Mouse (Mus musculus): Measurements from ENCODE around the gene Lyz2.
"Not testable (repeated sequence)": the region's sequence is repeated elsewhere in the genome, so short reads cannot be mapped to it uniquely, and the experiment has no call there.

The Lyz2 gene

DNA sequence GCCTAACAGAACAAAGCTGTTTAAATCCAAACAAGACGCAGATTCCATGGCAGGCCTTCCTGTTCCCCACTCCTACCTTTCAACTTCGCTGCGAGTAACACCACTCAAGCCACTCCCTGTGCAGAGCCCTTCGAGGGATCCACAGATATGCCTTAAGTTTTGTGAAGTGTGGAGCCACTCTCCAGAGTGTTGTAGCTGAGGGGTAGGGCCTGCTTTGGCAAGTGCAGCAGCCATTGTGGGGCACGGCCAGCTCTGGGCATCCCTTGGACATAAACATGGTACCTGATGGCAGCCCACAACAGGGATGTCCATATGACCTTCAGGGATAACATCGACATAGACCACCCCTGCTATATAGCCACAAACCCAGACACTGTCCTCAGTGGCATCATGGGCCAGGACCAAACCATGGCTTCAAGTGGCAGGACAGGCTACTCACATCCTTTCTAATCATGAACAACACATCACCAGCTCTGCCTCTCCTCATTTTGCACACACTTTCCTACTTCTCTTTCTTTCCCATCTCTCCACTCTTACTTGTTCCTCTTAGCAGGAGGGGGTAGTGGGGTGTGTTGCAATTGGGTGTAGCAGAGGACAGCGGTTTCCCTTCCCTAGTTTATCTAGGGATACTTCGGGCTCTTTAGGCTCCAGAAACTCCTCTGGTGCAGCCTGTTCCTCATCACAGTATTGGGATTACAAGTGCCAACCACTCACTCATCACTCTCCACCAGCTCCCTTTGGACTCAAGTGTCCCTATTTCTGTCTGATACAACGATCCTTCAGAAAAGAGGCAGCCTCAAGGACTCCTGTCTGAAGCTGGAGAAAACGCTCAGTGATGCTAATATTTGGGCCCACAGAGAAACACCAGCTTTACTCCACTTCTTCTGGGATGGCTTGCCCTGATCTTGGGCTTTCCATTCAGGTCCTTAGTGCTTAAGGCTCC lies 2.7 kb upstream of the Lyz2 start:
- DNase-seq (ENCODE audit: low spot score in 2 of 2) = no peak

DNA sequence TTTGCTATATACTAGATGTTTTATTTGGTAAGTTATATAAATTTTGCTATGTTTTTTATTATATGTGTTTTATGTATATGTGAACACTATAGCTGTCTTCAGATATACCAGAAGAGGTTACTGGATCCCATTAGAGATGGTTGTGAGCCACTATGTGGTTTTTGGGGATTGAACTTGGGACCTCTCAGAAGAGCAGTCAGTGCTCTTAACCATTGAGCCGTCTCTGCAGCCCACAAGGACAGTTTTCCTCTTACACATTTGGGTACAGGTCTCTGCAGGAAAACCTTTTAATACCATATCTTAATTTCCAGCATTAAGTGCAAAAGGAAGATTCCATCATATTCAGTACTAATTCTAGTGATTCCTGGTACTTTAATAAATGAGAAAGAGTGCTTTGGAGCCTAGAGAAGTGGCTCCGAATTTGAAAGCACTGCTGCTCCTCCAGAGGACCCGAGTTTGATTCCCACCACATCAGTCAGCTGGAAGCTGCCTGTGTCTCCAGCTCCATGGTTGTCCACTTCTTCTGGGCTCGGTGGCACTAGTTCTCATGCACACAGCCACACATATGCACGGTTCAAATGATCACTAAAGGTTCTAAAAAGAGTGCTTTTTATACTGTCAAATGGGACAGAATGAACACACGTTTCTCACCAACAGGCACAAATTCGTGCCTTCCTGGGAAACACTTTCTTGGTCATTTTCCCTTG lies 1.9 kb upstream of the Lyz2 start:
- DNase-seq (ENCODE audit: low spot score in 2 of 2) = no peak

DNA sequence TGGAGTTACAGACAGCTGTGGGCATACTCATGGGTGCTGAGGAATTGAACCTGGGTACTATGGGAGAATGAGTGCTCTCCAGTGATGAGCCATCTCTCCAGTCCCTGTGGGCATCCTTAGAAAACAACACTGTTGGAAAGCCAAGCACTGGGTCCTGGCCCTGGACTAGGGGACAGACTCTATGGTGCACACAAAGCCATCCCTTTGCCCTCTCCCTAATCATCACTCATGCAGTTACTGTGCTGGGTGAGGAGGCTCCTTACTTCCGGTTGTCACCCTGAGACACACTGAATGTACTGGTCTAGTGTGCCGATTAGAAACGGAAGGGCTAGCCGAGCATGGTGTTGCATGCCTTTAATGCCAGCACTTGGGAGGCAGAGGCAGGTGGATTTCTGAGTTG lies 1.1 kb upstream of the Lyz2 start:
- not testable (repeated sequence) for DNase-seq (ENCODE audit: low spot score in 2 of 2)

DNA sequence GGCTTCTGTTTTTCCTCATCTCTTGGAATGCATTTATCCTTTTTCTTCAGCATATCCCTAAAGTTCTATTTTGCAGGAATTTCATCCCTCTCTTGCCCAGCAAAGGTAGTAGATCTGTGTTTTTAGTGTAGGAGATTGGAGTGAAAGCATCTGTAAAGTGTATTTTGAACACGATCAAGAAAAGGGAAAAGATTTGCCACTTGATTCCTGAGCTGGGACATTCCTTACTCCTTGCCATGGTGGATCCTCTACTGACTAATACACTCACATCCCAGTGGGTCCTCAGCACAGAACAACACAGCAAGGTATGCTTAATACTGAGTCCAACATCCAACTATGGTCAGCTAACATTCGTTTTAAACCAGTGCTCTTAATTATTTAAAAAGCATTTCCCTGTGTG lies 430 bp upstream of the Lyz2 start:
- no peak for DNase-seq (ENCODE audit: low spot score in 2 of 2)

GRCm38 (mm10) chr10:117281381-117281920 lies 670 bp downstream of the Lyz2 start:
- no peak for DNase-seq (ENCODE audit: low spot score in 2 of 2)

- DNase-seq (ENCODE audit: low spot score in 2 of 2) = no peak
Measured at GRCm38 (mm10) chr10:117280000-117280399, 2.1 kb downstream of the Lyz2 start.

- DNase-seq (ENCODE audit: low spot score in 2 of 2) = not testable (repeated sequence)
Measured at GRCm38 (mm10) chr10:117278510-117278909, 3.6 kb downstream of the Lyz2 start.

- not testable (repeated sequence) for DNase-seq (ENCODE audit: low spot score in 2 of 2)
Measured at GRCm38 (mm10) chr10:117277779-117278178, 4.3 kb downstream of the Lyz2 start.

GRCm38 (mm10) chr10:117275681-117276369 lies 6.3 kb downstream of the Lyz2 start:
- DNase-seq (ENCODE audit: low spot score in 2 of 2) = no peak

- DNase-seq (ENCODE audit: low spot score in 2 of 2) = not testable (repeated sequence)
Measured at GRCm38 (mm10) chr10:117274645-117275044, 7.5 kb downstream of the Lyz2 start.

DNA sequence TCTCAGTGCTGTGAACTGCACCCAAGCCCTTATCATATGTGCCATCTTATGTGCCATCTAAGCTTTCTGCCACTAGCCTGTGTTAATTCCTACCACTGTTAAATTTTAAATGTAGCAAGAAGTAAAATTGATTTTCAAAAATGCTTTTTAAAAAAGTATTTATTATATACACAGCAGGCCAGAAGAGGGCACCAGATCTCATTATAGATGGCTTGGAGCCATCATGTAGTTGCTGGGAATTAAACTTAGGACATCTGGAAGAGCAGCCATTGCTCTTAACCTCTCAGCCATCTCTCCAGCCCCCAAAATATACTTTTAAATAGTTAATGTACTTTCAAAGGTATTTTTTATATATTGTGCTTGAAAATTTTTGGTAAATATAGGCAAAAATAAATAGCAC lies 10.1 kb downstream of the Lyz2 start:
- no peak for DNase-seq (ENCODE audit: low spot score in 2 of 2)

GRCm38 (mm10) chr10:117259870-117260269 lies 22.3 kb downstream of the Lyz2 start:
- DNase-seq (ENCODE audit: low spot score in 2 of 2) = no peak

- no peak for DNase-seq (ENCODE audit: low spot score in 2 of 2)
Measured at GRCm38 (mm10) chr10:117238603-117239002, 43.5 kb downstream of the Lyz2 start, which contains the start of gene 9530003J23Rik. TSS of gene 9530003J23Rik (minus strand) at chr10:117238703.

DNA sequence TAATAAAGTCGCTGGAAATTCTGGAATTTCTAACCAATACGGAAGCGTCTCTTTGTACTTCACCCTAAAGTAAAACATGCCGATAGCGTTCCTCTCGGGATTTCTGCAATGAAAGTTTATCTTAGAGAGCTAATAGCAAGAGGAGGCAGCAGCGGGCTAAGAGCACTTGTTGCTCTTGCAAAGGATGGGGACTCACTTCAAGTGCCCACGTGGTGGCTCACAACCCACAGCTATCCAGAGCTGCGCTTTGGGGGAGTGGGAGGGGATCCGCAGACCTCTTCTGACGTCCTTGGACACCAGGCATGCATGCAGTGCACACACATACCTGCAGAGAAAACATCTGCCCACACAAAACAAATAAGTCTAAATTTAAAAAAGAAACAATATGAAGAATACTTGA lies 46.3 kb downstream of the Lyz2 start:
- DNase-seq (ENCODE audit: low spot score in 2 of 2) = no peak

- DNase-seq (ENCODE audit: low spot score in 2 of 2) = no peak
Measured at GRCm38 (mm10) chr10:117234825-117235224, 47.3 kb downstream of the Lyz2 start.

DNA sequence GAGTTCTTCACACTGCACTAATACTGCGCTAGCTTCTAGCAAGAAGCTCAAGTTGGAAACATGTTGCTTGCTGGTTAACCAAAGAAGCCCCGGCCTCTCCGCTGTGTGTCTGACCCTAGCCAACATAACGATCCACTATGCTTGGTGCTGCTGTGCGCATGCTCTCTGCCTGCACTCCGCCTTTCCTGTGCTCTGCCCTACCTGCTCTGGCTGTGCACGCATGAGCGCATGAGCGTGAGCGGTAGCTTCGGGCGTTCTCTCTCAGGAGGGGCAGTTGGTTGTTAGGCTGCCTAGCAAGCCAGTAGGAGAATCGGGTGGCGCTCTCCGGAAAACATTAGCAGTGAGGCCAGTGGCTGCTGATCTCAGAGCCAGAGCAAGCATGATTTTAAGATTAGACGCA lies 52.3 kb downstream of the Lyz2 start:
- no peak for DNase-seq (ENCODE audit: low spot score in 2 of 2)

All from urinary bladder, adult 18-20 months (tissue).